Mouse (Mus musculus) lung, adult 2 months (tissue): Measurements from ENCODE around the gene Grhpr.

Experiments used
- CTCF ChIP-seq: fragments of 200-500 bp; IDR thresholded peaks from 2 replicates; pipeline ENCODE4 v1.5.1; 2011; ENCODE audit warnings: mild to moderate bottlenecking, low read length, control low read depth; ENCODE audit not compliant: insufficient read depth
- POLR2A ChIP-seq: fragments of 200-500 bp; IDR thresholded peaks from 2 replicates; pipeline ENCODE4 v1.6.1; 2011; ENCODE audit warnings: low read depth, mild to moderate bottlenecking, control low read depth, low read length, borderline replicate concordance; ENCODE audit errors: extremely low read depth

DNA sequence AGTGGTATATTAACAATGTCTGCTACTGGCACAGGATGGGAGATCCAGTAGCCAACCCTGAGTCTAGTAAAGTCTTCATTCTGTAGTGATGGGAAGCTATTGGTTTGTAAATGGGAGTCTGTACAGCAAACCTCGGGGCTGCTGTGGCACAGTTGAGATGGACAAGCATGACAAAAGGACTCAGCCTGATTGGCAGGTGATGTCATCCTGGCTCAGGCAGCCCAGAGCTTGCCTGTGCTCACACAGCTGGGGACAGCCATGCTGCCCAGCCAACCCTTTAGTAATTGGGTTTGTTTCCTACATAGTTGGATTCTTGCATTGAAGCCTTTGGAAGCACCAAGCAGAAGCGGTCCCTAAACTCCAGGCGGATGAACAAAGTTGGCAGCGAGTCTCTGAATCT is 45.3 kb downstream of the Grhpr start:
- no peak for TF ChIP-seq CTCF
- TF ChIP-seq POLR2A = no peak
